Mouse (Mus musculus) CH12.LX (cell line): Measurements from ENCODE around the gene Aco2.

Experiments
- CHD1 ChIP-seq: IDR thresholded peaks from 2 replicates; pipeline ENCODE4 v1.6.1; 2012; ENCODE audit warnings: low read depth, low read length, improper control_type of control experiment, inconsistent platforms
- CTCF ChIP-seq, 2 experiments: IDR thresholded peaks in 1 of 2; conservative IDR thresholded peaks in 1 of 2; 2 replicates each; pipeline ENCODE4 v1.5.1; 2011 to 2012; ENCODE audit warnings: low read depth in 2 of 2, low read length in 2 of 2, improper control_type of control experiment in 1 of 2, inconsistent platforms in 1 of 2, mild to moderate bottlenecking in 1 of 2, moderate library complexity in 1 of 2
- EP300 ChIP-seq: IDR thresholded peaks from 2 replicates; pipeline ENCODE4 v1.6.1; 2011; ENCODE audit warnings: low read length, improper control_type of control experiment
- GABPA ChIP-seq: IDR thresholded peaks from 2 replicates; pipeline ENCODE4 v1.6.1; 2012; ENCODE audit warnings: low read depth, low read length, improper control_type of control experiment, inconsistent platforms; ENCODE audit not compliant: insufficient replicate concordance
- HCFC1 ChIP-seq: IDR thresholded peaks from 2 replicates; pipeline ENCODE4 v1.6.1; 2012; ENCODE audit warnings: low read depth, mild to moderate bottlenecking, inconsistent platforms, low read length, improper control_type of control experiment
- MAFK ChIP-seq: IDR thresholded peaks from 2 replicates; pipeline ENCODE4 v1.6.1; 2011; ENCODE audit warnings: low read length, improper control_type of control experiment; ENCODE audit not compliant: insufficient replicate concordance
- MAX ChIP-seq: IDR thresholded peaks from 2 replicates; pipeline ENCODE4 v1.6.1; 2011; ENCODE audit warnings: low read length, improper control_type of control experiment
- MAZ ChIP-seq: IDR thresholded peaks from 2 replicates; pipeline ENCODE4 v1.6.1; 2012; ENCODE audit warnings: low read depth, mild to moderate bottlenecking, inconsistent platforms, low read length, improper control_type of control experiment, moderate library complexity
- MYC ChIP-seq: IDR thresholded peaks from 2 replicates; pipeline ENCODE4 v1.6.1; 2011; ENCODE audit warnings: low read depth, mild to moderate bottlenecking, improper control_type of control experiment, low read length
- PAX5 ChIP-seq: IDR thresholded peaks from 2 replicates; pipeline ENCODE4 v1.6.1; 2012; ENCODE audit warnings: low read length, inconsistent platforms, mixed read lengths
- POLR2A ChIP-seq: IDR thresholded peaks from 2 replicates; pipeline ENCODE4 v1.6.1; 2011; ENCODE audit warnings: low read depth, mild to moderate bottlenecking, improper control_type of control experiment, low read length
- RCOR1 ChIP-seq: conservative IDR thresholded peaks from 2 replicates; pipeline ENCODE4 v1.6.1; 2012; ENCODE audit warnings: low read depth, mild to moderate bottlenecking, inconsistent platforms, low read length, improper control_type of control experiment
- UBTF ChIP-seq: IDR thresholded peaks from 2 replicates; pipeline ENCODE4 v1.6.1; 2012; ENCODE audit warnings: low read depth, mild to moderate bottlenecking, inconsistent platforms, low read length, improper control_type of control experiment, moderate library complexity
- USF1 ChIP-seq: IDR thresholded peaks from 2 replicates; pipeline ENCODE4 v1.6.1; 2014; ENCODE audit warnings: low read depth, mild to moderate bottlenecking, inconsistent platforms, low read length, improper control_type of control experiment

GRCm38 (mm10) chr15:81860471-81861135 is 11.5 kb upstream of the Aco2 start:
- TF ChIP-seq CTCF (conservative IDR thresholded peaks at IDR 0.05 in 1 of 2, IDR thresholded peaks at IDR 0.05 in 1 of 2; ENCODE audit: low read depth in 2 of 2, low read length in 2 of 2) (no peak), RCOR1 (no peak), USF1 (no peak), MAFK (no peak), MAZ (no peak), POLR2A (no peak), PAX5 (no peak), EP300 (no peak), CHD1 (no peak), GABPA (no peak), UBTF (no peak), HCFC1 (no peak), MYC (no peak), MAX (no peak)
